Mouse (Mus musculus) c-Kit-positive CD71-positive TER-119-positive erythroid progenitor cells, embryonic 14.5 days (primary cell): ENCODE results near the gene Selenop.

Experiments used
- DNase-seq: peaks from one replicate; pipeline ENCODE4 v3.0.0-alpha.2; 2013; ENCODE audit warnings: low spot score

Gene Selenop

DNA sequence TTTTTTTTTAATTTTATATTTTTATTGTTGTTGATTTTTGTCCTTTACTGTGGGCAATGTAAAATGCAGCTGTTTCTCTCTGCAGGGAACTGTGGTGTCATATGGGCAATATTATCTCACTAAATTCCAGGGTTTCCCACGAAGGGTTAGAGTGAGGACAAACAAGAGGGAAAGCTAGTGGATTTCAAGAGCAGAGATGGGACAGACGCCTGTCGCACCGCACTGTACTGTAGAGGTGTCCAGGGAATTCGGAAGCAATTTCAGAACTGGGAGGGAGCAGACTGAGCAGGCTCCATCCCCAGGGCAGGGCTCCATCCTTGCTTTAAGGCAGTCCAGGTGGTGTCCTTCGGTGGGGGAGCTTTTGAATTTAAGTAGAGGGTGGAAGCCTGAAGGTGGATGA, 2.9 kb downstream of the Selenop start:
- no peak for DNase-seq

DNA sequence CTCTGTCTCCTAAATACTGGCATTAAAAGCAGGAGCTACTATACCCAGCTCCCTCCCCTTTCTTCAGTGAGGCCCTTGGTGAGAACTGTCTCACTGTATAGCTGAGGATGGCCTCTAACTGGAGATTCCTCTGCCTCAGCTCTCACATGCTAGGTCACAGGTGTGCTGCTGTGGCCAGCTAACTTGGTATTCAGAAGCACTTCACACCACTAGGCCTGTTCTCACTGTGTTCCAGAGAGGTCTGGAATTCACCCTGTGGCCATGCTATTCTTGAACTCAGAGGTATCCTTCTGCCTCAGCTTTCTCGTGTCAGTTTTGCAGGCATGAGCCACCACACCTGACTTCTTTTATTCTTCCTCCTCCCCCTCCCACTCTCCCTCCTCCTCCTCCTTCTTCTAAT, 4.8 kb downstream of the Selenop start:
- no peak for DNase-seq

GRCm38 (mm10) chr15:3277391-3277790, 9.0 kb downstream of the Selenop start:
- no peak for DNase-seq

- no peak for DNase-seq
These were observed 10.9 kb downstream of the Selenop start for GRCm38 (mm10) chr15:3279242-3279641.

DNA sequence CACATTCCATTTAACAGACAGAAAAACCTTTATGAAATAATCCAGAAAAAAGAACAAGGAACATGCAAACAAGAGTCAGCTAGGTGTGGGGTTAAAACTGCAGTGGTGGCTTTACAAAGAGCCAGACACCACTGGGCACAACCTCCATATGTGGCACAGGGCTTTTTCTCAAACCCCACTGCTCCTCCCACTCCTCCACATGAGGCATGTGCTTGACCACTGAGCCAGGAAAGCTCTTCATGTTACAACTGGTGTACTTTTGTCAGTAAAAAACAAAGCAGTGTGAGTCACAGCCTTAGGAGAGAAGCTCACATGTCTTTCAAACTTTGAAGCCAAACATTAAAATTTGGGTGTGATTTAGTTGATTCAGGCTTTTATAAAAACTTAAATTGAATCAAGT, 12.9 kb downstream of the Selenop start:
- no peak for DNase-seq

DNA sequence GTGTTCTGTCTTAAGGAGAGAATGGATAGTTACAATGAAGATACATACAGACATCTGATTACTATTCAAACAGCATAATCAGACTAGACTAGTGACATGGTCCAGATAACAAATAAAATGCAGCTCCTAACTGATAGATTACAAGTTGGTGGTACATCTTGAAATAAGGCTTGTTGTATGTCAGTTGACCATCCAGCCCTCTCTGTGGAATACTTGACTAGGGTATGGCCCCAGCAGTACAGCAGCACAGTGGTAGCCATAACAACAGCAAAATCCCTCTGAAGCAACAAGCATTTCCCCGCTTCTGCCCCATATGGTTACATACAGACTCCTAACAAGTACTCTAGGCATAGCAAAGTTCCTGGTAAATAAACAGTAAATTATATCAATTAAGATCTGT, 13.4 kb downstream of the Selenop start:
- no peak for DNase-seq

GRCm38 (mm10) chr15:3286032-3286431, 17.7 kb downstream of the Selenop start:
- no peak for DNase-seq

DNA sequence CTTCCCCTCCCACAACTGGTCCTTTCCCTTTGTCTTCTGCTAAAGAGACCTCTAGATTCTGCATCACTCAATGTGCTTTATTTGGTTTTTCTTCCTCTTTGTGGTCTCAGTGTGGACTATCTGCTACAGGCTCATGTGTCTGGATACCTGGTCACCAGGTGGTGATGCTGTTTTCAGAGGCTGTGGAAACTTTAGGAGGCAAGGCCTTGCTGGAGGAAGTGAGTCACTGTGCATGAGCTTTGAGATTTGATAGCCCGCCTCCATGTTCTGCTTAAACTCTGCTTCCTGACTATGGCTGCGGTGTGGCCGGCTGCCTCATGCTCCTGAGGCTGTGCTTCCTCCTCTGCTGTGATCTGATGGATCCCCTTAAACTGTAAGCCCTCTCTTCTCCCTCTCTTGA, 22.1 kb downstream of the Selenop start:
- no peak for DNase-seq

DNA sequence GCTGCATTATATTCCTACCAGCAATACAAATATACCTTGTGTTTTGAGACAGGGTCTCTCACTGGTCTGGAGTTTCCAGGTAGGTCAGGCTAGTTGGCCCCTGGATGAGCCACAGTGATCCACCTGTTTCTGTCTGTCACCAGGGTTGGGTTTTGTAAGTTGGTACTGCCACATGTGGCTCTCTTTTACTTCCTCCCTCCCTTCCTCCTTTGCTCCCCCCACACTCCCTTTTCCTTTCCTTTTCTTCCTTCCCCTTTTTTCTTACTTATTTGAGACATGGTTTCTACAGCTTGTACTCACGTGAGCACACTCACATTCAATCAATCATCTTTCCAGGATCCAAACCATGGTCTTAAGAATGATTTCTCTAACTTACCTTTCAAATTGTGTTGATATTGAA, 25.1 kb downstream of the Selenop start:
- no peak for DNase-seq

GRCm38 (mm10) chr15:3295986-3296385, 27.6 kb downstream of the Selenop start:
- no peak for DNase-seq

DNA sequence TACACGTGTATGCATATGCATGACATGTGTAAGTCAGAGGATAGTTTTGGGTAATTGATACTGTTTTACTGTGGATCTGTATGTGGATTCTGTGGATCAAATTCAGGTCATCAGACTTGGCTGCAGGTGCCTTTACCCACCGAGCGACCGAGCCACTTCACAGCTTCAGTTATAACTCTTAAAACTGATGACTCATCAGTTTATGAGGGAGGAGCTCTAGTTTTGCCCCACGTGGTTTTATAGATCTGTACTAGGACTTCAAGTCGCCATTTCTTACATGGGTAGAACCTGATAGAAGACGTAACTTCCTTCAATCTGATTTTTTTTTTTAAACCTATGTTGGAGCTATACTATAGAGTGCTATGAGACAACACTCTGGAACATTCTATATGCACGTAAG, 29.3 kb downstream of the Selenop start:
- no peak for DNase-seq

GRCm38 (mm10) chr15:3300361-3301100, 32.2 kb downstream of the Selenop start:
- no peak for DNase-seq

- no peak for DNase-seq
These were observed 35.1 kb downstream of the Selenop start, which contains the start of gene Ccdc152 for GRCm38 (mm10) chr15:3303426-3303825. TSS of gene Ccdc152 (minus strand) at chr15:3303526.

GRCm38 (mm10) chr15:3309856-3310255, 41.5 kb downstream of the Selenop start:
- DNase-seq, result no peak

DNA sequence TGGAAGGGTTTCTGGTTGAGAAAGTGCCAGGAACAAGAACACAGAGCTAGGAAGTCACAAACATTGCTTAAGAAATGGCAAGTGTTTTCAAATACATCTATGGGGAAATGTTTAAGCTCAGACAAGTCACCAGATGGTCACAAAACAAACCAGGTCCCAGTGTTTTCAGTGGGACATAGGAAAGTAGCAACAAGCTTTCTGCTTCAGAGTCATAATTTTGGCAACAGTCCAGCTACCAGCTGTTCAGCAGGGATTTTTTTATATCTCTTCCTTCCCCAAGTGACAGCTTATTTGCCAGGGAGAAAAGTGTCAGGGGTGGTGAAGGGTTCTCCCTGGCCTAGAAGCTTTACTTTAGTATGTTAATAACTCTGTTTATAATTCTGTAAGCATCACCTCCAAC, 44.6 kb downstream of the Selenop start:
- DNase-seq, result no peak

- DNase-seq, result no peak
These were observed 48.3 kb downstream of the Selenop start for GRCm38 (mm10) chr15:3316617-3317016.

DNA sequence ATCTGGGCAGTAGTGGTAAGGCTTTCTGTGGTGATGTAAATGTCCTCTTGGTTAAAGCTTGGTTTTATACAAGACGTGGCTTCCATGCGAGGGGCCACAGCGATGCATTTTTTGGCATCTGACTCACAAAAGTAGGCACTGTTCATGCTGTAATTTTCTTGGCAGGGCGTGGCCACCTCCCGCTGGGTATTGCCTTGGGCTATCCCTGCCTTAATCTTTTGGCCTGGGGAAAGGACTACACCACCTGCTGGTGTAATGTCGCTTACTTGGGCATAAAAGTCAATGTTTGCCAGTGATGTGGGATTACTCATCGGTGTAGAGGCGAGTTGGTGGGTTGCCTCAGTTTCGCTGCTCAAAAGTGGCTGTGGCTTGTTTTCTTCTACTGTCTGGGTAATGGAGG, 51.6 kb downstream of the Selenop start:
- DNase-seq, result no peak

GRCm38 (mm10) chr15:3323041-3323440, 54.7 kb downstream of the Selenop start:
- DNase-seq, result no peak
